Mouse (Mus musculus): Measurements from ENCODE around the gene F3. TPM values are rescaled to one million over a fixed set of nuclear protein-coding genes. Genes with fewer than 3 reads are reported as not detected.

Gene F3
- polyA plus RNA-seq, 1 experiment from 2014 or later, result 4.8 TPM

DNA sequence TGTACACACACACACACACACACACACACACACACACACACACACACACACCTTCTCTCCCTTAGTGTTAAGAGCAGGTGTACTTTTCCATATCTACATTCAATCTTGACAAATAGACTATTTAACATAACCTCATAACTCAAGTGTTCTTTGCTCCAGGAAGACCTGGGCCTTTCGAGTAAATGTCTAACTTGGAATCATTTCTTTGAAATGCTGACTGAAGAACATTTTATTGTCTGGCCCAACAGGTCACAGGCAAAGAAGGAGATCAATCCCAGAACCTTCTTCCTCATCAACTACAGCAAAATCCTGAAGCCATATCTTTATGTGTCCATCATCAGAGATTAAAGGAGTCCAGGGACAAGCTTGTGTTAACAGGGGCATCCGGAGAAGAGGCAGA lies 8.9 kb upstream of the F3 start:
- Histone ChIP-seq H3K4me1 (ENCODE audit: control insufficient read depth, insufficient read depth, low read length) (no peaks in the 10 kb centered on the region), H3K27ac (ENCODE audit: low read depth, low read length) (no peak overlapping the region), H3K4me2 (no peak overlapping the region), H3K9me3 (ENCODE audit: control insufficient read depth, low read length) (no peaks in the 10 kb centered on the region), H3K9ac (ENCODE audit: low read length) (no peak overlapping the region), H3K27me3 (ENCODE audit: control insufficient read depth, insufficient read depth, low read length) (no peaks in the 10 kb centered on the region; the same call in 1 of the 2 replicates), H3K36me3 (ENCODE audit: control insufficient read depth, insufficient read depth, low read length) (no peaks in the 10 kb centered on the region), H3K4me3 (ENCODE audit: low read depth, low read length) (no peak overlapping the region)
- ATAC-seq (ENCODE audit: low FRiP score) (no peak), DNase-seq (ENCODE audit: low spot score, missing footprints) (no peak)
- WGBS, result 89% methylated on average over 2 of the region's 2 CpGs

- Histone ChIP-seq H3K9me3 (ENCODE audit: control insufficient read depth, low read length) (no peaks in the 10 kb centered on the region), H3K36me3 (ENCODE audit: control insufficient read depth, insufficient read depth, low read length) (no peaks in the 10 kb centered on the region), H3K27me3 (ENCODE audit: control insufficient read depth, insufficient read depth, low read length) (no peaks in the 10 kb centered on the region; the same call in 1 of the 2 replicates), H3K4me3 (ENCODE audit: low read depth, low read length) (no peak overlapping the region), H3K9ac (ENCODE audit: low read length) (no peak overlapping the region), H3K4me1 (ENCODE audit: control insufficient read depth, insufficient read depth, low read length) (no peaks in the 10 kb centered on the region), H3K4me2 (no peak overlapping the region), H3K27ac (ENCODE audit: low read depth, low read length) (no peak overlapping the region)
- ATAC-seq (ENCODE audit: low FRiP score) (no peak), DNase-seq (ENCODE audit: low spot score, missing footprints) (no peak)
Observed at GRCm38 (mm10) chr3:121715336-121715735, 8.0 kb upstream of the F3 start.

DNA sequence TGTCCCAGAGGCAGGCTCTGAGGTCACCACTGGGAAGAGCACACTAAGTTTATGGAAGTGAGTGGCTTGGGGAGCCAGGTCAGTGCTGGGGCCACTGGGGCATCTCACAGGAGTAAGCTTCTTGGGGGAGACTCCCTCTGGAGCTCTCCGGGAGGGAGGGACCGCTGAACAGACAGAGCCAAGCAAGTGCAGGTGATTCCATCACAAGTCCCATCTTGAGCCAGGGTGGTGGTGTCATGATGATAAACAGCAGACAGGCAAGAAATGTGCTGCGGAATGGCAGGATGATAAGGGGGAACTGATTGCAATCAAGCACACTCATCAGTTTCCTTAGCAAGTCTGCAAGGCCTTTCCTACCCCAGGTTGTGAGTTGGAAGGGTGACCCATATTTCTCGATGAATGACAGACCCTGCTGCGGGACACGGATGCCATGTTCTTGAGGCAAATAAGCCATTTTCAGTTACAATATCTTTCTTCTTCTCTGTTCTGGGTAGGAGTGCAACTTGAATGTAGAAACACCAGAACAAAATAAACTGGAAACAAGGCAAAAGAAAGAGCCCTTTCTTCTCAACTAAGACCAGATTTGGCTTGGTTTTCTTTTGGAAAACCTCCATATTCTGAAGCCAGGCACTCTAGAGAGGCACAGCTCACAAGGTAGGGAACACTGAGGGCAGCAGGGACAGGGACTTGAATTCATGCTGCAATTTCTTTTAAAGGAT lies 7.4 kb upstream of the F3 start:
- H3K27me3 ChIP-seq (ENCODE audit: control insufficient read depth, insufficient read depth, low read length), result no peaks in the 10 kb centered on the region; the same call in 1 of the 2 replicates
- 89% methylated on average over 6 of the region's 6 CpGs for WGBS
- H3K36me3 ChIP-seq (ENCODE audit: control insufficient read depth, insufficient read depth, low read length), result no peaks in the 10 kb centered on the region
- ATAC-seq (ENCODE audit: low FRiP score), result no peak
- H3K4me3 ChIP-seq (ENCODE audit: low read depth, low read length), result no peak overlapping the region
- DNase-seq (ENCODE audit: low spot score, missing footprints), result no peak
- no peak overlapping the region for H3K27ac ChIP-seq (ENCODE audit: low read depth, low read length)
- H3K9ac ChIP-seq (ENCODE audit: low read length), result no peak overlapping the region
- H3K4me1 ChIP-seq (ENCODE audit: control insufficient read depth, insufficient read depth, low read length), result no peaks in the 10 kb centered on the region
- no peaks in the 10 kb centered on the region for H3K9me3 ChIP-seq (ENCODE audit: control insufficient read depth, low read length)
- no peak overlapping the region for H3K4me2 ChIP-seq

GRCm38 (mm10) chr3:121716480-121716879 lies 6.9 kb upstream of the F3 start:
- DNase-seq (ENCODE audit: low spot score, missing footprints) (no peak), ATAC-seq (ENCODE audit: low FRiP score) (no peak)
- Histone ChIP-seq H3K36me3 (ENCODE audit: control insufficient read depth, insufficient read depth, low read length) (no peaks in the 10 kb centered on the region), H3K27ac (ENCODE audit: low read depth, low read length) (no peak overlapping the region), H3K4me3 (ENCODE audit: low read depth, low read length) (no peak overlapping the region), H3K4me2 (no peak overlapping the region), H3K9me3 (ENCODE audit: control insufficient read depth, low read length) (no peaks in the 10 kb centered on the region), H3K27me3 (ENCODE audit: control insufficient read depth, insufficient read depth, low read length) (peaks cover under 1% of the 10 kb centered on the region; the same call in 1 of the 2 replicates), H3K9ac (ENCODE audit: low read length) (no peak overlapping the region), H3K4me1 (ENCODE audit: control insufficient read depth, insufficient read depth, low read length) (peaks cover 1% of the 10 kb centered on the region; the same call in 1 of the 2 replicates)
- 89% methylated on average over 5 of the region's 5 CpGs for WGBS

DNA sequence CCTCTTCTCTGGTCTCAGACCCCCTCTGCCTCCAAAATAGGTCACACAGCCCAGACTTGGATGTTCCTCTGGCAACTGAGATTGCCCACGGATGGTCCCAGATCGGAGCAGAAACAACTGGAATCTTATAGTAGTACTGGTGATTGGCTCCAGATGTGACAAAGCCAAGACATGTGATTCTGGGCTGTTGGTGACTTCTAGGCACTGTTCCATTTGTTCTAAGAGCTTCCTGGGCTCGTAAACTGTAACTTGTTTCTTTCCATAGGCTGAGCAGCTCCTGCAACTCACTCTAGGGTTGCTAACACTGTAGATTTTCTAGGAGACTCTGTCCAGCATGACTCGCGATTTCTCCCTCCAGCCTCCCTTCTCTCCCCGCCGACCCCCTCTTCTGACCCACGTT lies 4.7 kb upstream of the F3 start:
- no peak overlapping the region for H3K27ac ChIP-seq (ENCODE audit: low read depth, low read length)
- DNase-seq (ENCODE audit: low spot score, missing footprints) (no peak), ATAC-seq (ENCODE audit: low FRiP score) (no peak)
- WGBS, result 81% methylated on average over 8 of the region's 8 CpGs
- peaks cover 15% of the 10 kb centered on the region for H3K27me3 ChIP-seq (ENCODE audit: control insufficient read depth, insufficient read depth, low read length)
- H3K9ac ChIP-seq (ENCODE audit: low read length), result no peak overlapping the region
- H3K4me3 ChIP-seq (ENCODE audit: low read depth, low read length), result no peak overlapping the region
- H3K36me3 ChIP-seq (ENCODE audit: control insufficient read depth, insufficient read depth, low read length), result no peaks in the 10 kb centered on the region
- no peak overlapping the region for H3K4me2 ChIP-seq
- peaks cover 15% of the 10 kb centered on the region for H3K4me1 ChIP-seq (ENCODE audit: control insufficient read depth, insufficient read depth, low read length)
- H3K9me3 ChIP-seq (ENCODE audit: control insufficient read depth, low read length), result no peaks in the 10 kb centered on the region

- Histone ChIP-seq H3K4me1 (ENCODE audit: control insufficient read depth, insufficient read depth, low read length) (peaks cover 20% of the 10 kb centered on the region), H3K27me3 (ENCODE audit: control insufficient read depth, insufficient read depth, low read length) (peaks cover 21% of the 10 kb centered on the region), H3K9me3 (ENCODE audit: control insufficient read depth, low read length) (no peaks in the 10 kb centered on the region), H3K4me3 (ENCODE audit: low read depth, low read length) (no peak overlapping the region), H3K36me3 (ENCODE audit: control insufficient read depth, insufficient read depth, low read length) (no peaks in the 10 kb centered on the region), H3K4me2 (no peak overlapping the region), H3K9ac (ENCODE audit: low read length) (no peak overlapping the region), H3K27ac (ENCODE audit: low read depth, low read length) (no peak overlapping the region)
- ATAC-seq (ENCODE audit: low FRiP score), result no peak
- WGBS, result 74% methylated on average over 3 of the region's 3 CpGs
- DNase-seq (ENCODE audit: low spot score, missing footprints), result no peak
Observed at GRCm38 (mm10) chr3:121719701-121720100, 3.6 kb upstream of the F3 start.

GRCm38 (mm10) chr3:121720801-121721690 lies 2.3 kb upstream of the F3 start:
- Histone ChIP-seq H3K36me3 (ENCODE audit: control insufficient read depth, insufficient read depth, low read length) (no peaks in the 10 kb centered on the region), H3K4me1 (ENCODE audit: control insufficient read depth, insufficient read depth, low read length) (peaks cover 20% of the 10 kb centered on the region), H3K27me3 (ENCODE audit: control insufficient read depth, insufficient read depth, low read length) (peaks cover 25% of the 10 kb centered on the region), H3K4me2 (no peak overlapping the region), H3K4me3 (ENCODE audit: low read depth, low read length) (no peak overlapping the region), H3K27ac (ENCODE audit: low read depth, low read length) (no peak overlapping the region), H3K9ac (ENCODE audit: low read length) (no peak overlapping the region), H3K9me3 (ENCODE audit: control insufficient read depth, low read length) (no peaks in the 10 kb centered on the region)
- 53% methylated on average over 14 of the region's 14 CpGs for WGBS
- DNase-seq (ENCODE audit: low spot score, missing footprints) (peak; percentile 87), ATAC-seq (ENCODE audit: low FRiP score) (0 out of 2 replicates have a peak, but pooled peaks have one; percentile 10)

DNA sequence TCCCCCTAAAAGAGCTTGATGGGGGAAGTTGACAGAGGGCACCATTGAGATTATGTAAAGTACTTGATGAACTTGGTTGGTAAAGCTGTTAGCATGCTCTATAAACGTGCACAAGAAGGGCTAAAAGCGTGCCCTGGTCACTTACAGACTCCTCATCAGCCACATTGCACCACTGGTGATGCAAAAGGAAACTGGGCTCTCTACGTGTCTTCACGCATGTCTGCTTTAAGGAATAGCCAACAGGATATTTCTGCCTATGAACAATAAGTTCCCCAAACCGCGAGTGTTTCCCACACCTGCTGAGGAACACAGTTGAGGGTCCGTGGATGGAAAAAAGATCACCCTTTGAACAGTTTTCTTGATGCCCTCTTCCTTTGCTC lies 1.7 kb upstream of the F3 start:
- ATAC-seq (ENCODE audit: low FRiP score), result no peak
- H3K27me3 ChIP-seq (ENCODE audit: control insufficient read depth, insufficient read depth, low read length), result peaks cover 25% of the 10 kb centered on the region
- H3K36me3 ChIP-seq (ENCODE audit: control insufficient read depth, insufficient read depth, low read length), result no peaks in the 10 kb centered on the region
- no peak overlapping the region for H3K27ac ChIP-seq (ENCODE audit: low read depth, low read length)
- no peak overlapping the region for H3K4me3 ChIP-seq (ENCODE audit: low read depth, low read length)
- DNase-seq (ENCODE audit: low spot score, missing footprints), result no peak
- no peak overlapping the region for H3K4me2 ChIP-seq
- peaks cover 20% of the 10 kb centered on the region for H3K4me1 ChIP-seq (ENCODE audit: control insufficient read depth, insufficient read depth, low read length)
- 57% methylated on average over 7 of the region's 7 CpGs for WGBS
- H3K9me3 ChIP-seq (ENCODE audit: control insufficient read depth, low read length), result no peaks in the 10 kb centered on the region
- H3K9ac ChIP-seq (ENCODE audit: low read length), result no peak overlapping the region

GRCm38 (mm10) chr3:121723968-121724524 lies 709 bp downstream of the F3 start:
- no peak for DNase-seq (ENCODE audit: low spot score, missing footprints)
- Histone ChIP-seq H3K4me1 (ENCODE audit: control insufficient read depth, insufficient read depth, low read length) (peaks cover 20% of the 10 kb centered on the region), H3K4me2 (peak overlapping the region; percentile 85), H3K4me3 (ENCODE audit: low read depth, low read length) (peak overlapping the region; percentile 62), H3K9ac (ENCODE audit: low read length) (peak overlapping the region; percentile 57; the same call in 1 of the 2 replicates), H3K36me3 (ENCODE audit: control insufficient read depth, insufficient read depth, low read length) (no peaks in the 10 kb centered on the region), H3K27me3 (ENCODE audit: control insufficient read depth, insufficient read depth, low read length) (peaks cover 25% of the 10 kb centered on the region), H3K9me3 (ENCODE audit: control insufficient read depth, low read length) (no peaks in the 10 kb centered on the region), H3K27ac (ENCODE audit: low read depth, low read length) (no peak overlapping the region)
- ATAC-seq (ENCODE audit: low FRiP score), result no peak
- WGBS, result 8% methylated on average over 20 of the region's 20 CpGs

Data from midbrain, embryonic 11.5 days (tissue).